Mouse (Mus musculus): ENCODE results near the gene Gm15557.
"Not testable (repeated sequence)": the region's sequence is repeated elsewhere in the genome, so short reads cannot be mapped to it uniquely, and the experiment has no call there.

The Gm15557 gene

GRCm38 (mm10) chr2:155940681-155941080 lies at the start of gene Gm15557:
Gene Gm15557 (plus strand): TSS chr2:155940728.
- no peak for DNase-seq (ENCODE audit: extremely low spot score)

GRCm38 (mm10) chr2:155894307-155895045 lies 46.1 kb upstream of the Gm15557 start:
- DNase-seq (ENCODE audit: extremely low spot score) = no peak

GRCm38 (mm10) chr2:155895046-155895735 lies 45.3 kb upstream of the Gm15557 start:
- no peak for DNase-seq (ENCODE audit: extremely low spot score)

GRCm38 (mm10) chr2:155902989-155903631 lies 37.4 kb upstream of the Gm15557 start:
- DNase-seq (ENCODE audit: extremely low spot score) = no peak

GRCm38 (mm10) chr2:155903632-155904008 lies 36.9 kb upstream of the Gm15557 start:
- no peak for DNase-seq (ENCODE audit: extremely low spot score)

GRCm38 (mm10) chr2:155914684-155915083 lies 25.8 kb upstream of the Gm15557 start:
- DNase-seq (ENCODE audit: extremely low spot score) = no peak

GRCm38 (mm10) chr2:155923143-155923542 lies 17.4 kb upstream of the Gm15557 start:
- DNase-seq (ENCODE audit: extremely low spot score) = no peak

GRCm38 (mm10) chr2:155925213-155925612 lies 15.3 kb upstream of the Gm15557 start:
- not testable (repeated sequence) for DNase-seq (ENCODE audit: extremely low spot score)

GRCm38 (mm10) chr2:155928711-155929345 lies 11.7 kb upstream of the Gm15557 start:
- DNase-seq (ENCODE audit: extremely low spot score) = no peak

- DNase-seq (ENCODE audit: extremely low spot score) = peak; percentile 94
Observed at GRCm38 (mm10) chr2:155929531-155930442, 10.7 kb upstream of the Gm15557 start, which contains the start of gene Uqcc1. Gene Uqcc1 (minus strand): TSS chr2:155930310.

GRCm38 (mm10) chr2:155939897-155940529 lies 515 bp upstream of the Gm15557 start:
- DNase-seq (ENCODE audit: extremely low spot score) = no peak

GRCm38 (mm10) chr2:155941697-155942442 lies 1.3 kb downstream of the Gm15557 start:
- no peak for DNase-seq (ENCODE audit: extremely low spot score)

- peak; percentile 59 for DNase-seq (ENCODE audit: extremely low spot score)
Observed at GRCm38 (mm10) chr2:155943463-155943862, 2.9 kb downstream of the Gm15557 start.

- no peak for DNase-seq (ENCODE audit: extremely low spot score)
Observed at GRCm38 (mm10) chr2:155944685-155945084, 4.2 kb downstream of the Gm15557 start.

- DNase-seq (ENCODE audit: extremely low spot score) = no peak
Observed at GRCm38 (mm10) chr2:155945124-155945523, 4.6 kb downstream of the Gm15557 start, which contains the start of gene Gdf5. Gene Gdf5 (minus strand): TSS chr2:155945367.

GRCm38 (mm10) chr2:155945580-155945979 lies 5.1 kb downstream of the Gm15557 start:
- DNase-seq (ENCODE audit: extremely low spot score) = no peak

GRCm38 (mm10) chr2:155946069-155946468 lies 5.5 kb downstream of the Gm15557 start:
- DNase-seq (ENCODE audit: extremely low spot score) = peak; percentile 75

- no peak for DNase-seq (ENCODE audit: extremely low spot score)
Observed at GRCm38 (mm10) chr2:155946499-155946898, 6.0 kb downstream of the Gm15557 start.

GRCm38 (mm10) chr2:155947390-155948002 lies 7.0 kb downstream of the Gm15557 start:
- no peak for DNase-seq (ENCODE audit: extremely low spot score)
